Mouse (Mus musculus) testis, postnatal 14 days (tissue): Measurements from ENCODE around the gene Ly86.

Experiments
- DNase-seq: peaks from one replicate; pipeline ENCODE4 v3.0.0; 2021; ENCODE audit warnings: low spot score

Gene Ly86

GRCm38 (mm10) chr13:37459022-37459421, 114.0 kb downstream of the Ly86 start:
- DNase-seq, result no peak

- peak; percentile 46 for DNase-seq
These were observed 115.2 kb downstream of the Ly86 start for GRCm38 (mm10) chr13:37459957-37460930.

DNA sequence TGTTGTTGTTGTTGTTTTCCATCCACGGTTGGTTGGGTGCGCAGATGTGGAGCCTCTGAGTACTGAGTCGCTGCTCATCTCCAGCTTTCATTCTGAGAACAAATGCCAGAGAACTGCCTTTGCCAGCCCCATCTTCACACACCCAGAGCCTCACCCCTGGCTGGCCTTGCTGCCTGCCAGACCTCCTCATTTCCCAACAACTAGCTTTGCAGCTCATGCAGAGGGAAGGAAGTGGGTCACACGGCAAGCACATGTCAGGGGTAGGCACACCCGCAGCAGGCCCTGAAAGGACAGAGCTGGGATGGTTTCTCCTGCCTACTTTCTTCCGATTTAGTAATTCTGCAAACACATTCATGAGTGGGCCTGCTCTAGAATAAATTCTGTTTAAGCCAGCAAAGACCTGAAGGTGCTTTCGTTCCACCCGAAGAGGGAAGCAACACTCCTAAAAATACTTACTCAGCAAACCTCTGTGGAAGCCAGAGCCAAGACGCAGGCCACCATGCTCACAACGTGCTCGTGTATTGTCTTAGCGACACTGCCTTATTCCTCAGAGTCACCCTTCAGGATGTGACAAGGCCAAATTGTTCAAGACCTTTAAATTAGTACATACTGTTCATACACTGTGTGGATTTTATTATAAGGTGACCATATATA, 117.2 kb downstream of the Ly86 start:
- no peak for DNase-seq

- no peak for DNase-seq
These were observed 120.7 kb downstream of the Ly86 start for GRCm38 (mm10) chr13:37465710-37466109.

DNA sequence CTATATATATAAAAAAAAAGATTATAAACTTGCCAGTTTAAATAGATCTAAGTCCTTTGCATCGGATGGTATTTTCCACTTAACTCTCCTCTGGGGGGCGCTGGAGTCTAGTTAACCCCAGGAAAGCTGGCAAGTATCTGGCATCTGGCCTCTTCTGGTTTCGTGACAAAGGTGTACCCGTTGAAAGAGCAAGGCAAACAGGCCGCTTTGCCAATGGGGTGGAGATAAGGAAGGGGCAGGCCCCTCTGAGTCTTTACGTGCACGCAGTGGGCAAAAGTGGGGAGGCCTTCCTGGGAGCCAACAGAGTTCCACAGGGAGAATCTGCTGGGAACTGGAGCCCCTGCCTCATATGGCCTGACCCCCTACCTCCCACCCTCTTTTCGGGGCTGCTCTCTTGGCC, 122.8 kb downstream of the Ly86 start:
- DNase-seq, result peak; percentile 46
